Comparison of ENCODE assay signal across 9 mouse cellular contexts in genomic region chr2:167774806-167775179, GRCm38 (mm10).
DNase-seq lines count a peak whose midpoint lies in the region; ATAC-seq and TF ChIP-seq lines count a peak whose summit lies in the region.
"Had no signal": no experiment of that assay in that cellular context is flagged by ENCODE, and none has a peak within 500 bp of the region (broad histone marks: within the 10 kb centered on the region; RNA-seq: fewer than 3 reads in every experiment).

No protein-coding gene starts in this region.

- intact Hi-C loops in heart, postnatal 36 days (cut with DNase I): loop anchor here (5.0 kb wide), 1 partner anchor 118 kb away; no protein-coding TSS in a partner anchor

- peaks cover 15% of the 10 kb centered on the region for H3K4me1 ChIP-seq in heart, embryonic 16.5 days (ENCODE audit: control insufficient read depth, insufficient read depth, low read length)
- peaks cover 5 to 24% of the 10 kb centered on the region in 2 experiments; a peak in 2 of 4 replicates for H3K4me1 ChIP-seq in ES-E14 (ENCODE audit: control insufficient read depth in 2 of 2, insufficient read depth in 2 of 2, low read length in 2 of 2, poor library complexity in 1 of 2)
- peaks cover 15% of the 10 kb centered on the region for H3K4me1 ChIP-seq in liver, embryonic 16.5 days (ENCODE audit: control insufficient read depth, low read depth, low read length)
- H3K4me1 ChIP-seq in midbrain, embryonic 14.5 days (ENCODE audit: control insufficient read depth, insufficient read depth, low read length): peaks cover 9% of the 10 kb centered on the region; the same call in 1 of the 2 replicates

- no peak; the same call in 1 of the 2 replicates for ATAC-seq in heart, embryonic 16.5 days (replicated peaks; ENCODE audit: extremely low read depth, insufficient read depth, low FRiP score)
- 0 out of 2 replicates have a peak, but pooled peaks have one; percentile 3 for ATAC-seq in common myeloid progenitor, adult 5-6 weeks (replicated peaks; ENCODE audit: low read depth, poor library complexity, severe bottlenecking)
- peak; percentile 17; the same call in 1 of the 2 replicates for ATAC-seq in liver, embryonic 16.5 days (ENCODE audit: low read depth)
- ATAC-seq in midbrain, embryonic 14.5 days (ENCODE audit: low FRiP score, low TSS enrichment): no peak

- H3K36me3 ChIP-seq in heart, embryonic 16.5 days (ENCODE audit: control insufficient read depth, insufficient read depth): no peaks in the 10 kb centered on the region
- no peaks in the 10 kb centered on the region for H3K36me3 ChIP-seq in ES-E14 (ENCODE audit: control insufficient read depth, insufficient read depth, low read length, poor library complexity, severe bottlenecking)
- H3K36me3 ChIP-seq in liver, embryonic 16.5 days (ENCODE audit: control insufficient read depth, insufficient read depth): no peaks in the 10 kb centered on the region
- no peaks in the 10 kb centered on the region for H3K36me3 ChIP-seq in midbrain, embryonic 14.5 days (ENCODE audit: control insufficient read depth, insufficient read depth, low read length)
- H3K36me3 ChIP-seq: neural tube, embryonic 12.5 days had no signal

- H3K27me3 ChIP-seq in heart, embryonic 16.5 days (ENCODE audit: control insufficient read depth, insufficient read depth, low read length): no peaks in the 10 kb centered on the region
- no peaks in the 10 kb centered on the region for H3K27me3 ChIP-seq in liver, embryonic 16.5 days (ENCODE audit: control insufficient read depth, insufficient read depth, low read depth, low read length)
- no peaks in the 10 kb centered on the region for H3K27me3 ChIP-seq in midbrain, embryonic 14.5 days (ENCODE audit: control insufficient read depth, insufficient read depth, low read length)
- H3K27me3 ChIP-seq: neural tube, embryonic 12.5 days had no signal

- H3K4me3 ChIP-seq in heart, embryonic 16.5 days (ENCODE audit: low read length): no peak overlapping the region
- peak overlapping the region; percentile 17 to 49; a peak in 1 of 4 replicates for H3K4me3 ChIP-seq in ES-E14 (ENCODE audit: insufficient read depth in 1 of 2, low read depth in 1 of 2, low read length in 2 of 2, poor library complexity in 1 of 2, severe bottlenecking in 1 of 2)
- H3K4me3 ChIP-seq in liver, embryonic 16.5 days (ENCODE audit: low read depth, low read length): no peak overlapping the region
- no peak overlapping the region for H3K4me3 ChIP-seq in midbrain, embryonic 14.5 days (replicated peaks; ENCODE audit: low read depth, low read length)
- H3K4me3 ChIP-seq: neural tube, embryonic 12.5 days had no signal

- H3K9ac ChIP-seq in heart, embryonic 16.5 days (ENCODE audit: low read length): no peak overlapping the region
- no peak overlapping the region for H3K9ac ChIP-seq in ES-E14 (ENCODE audit: insufficient read depth, low read depth, low read length, poor library complexity, severe bottlenecking)
- no peak overlapping the region for H3K9ac ChIP-seq in liver, embryonic 16.5 days (ENCODE audit: low read depth, low read length)
- H3K9ac ChIP-seq in midbrain, embryonic 14.5 days (replicated peaks; ENCODE audit: low read length): no peak overlapping the region
- H3K9ac ChIP-seq: neural tube, embryonic 12.5 days had no signal

- in situ Hi-C loops in ES-E14 (cut with MboI; ENCODE audit: low sequenced_read_pairs in 2 of 2, unreplicated experiment in 2 of 2): no loop called here

- no peak for DNase-seq in heart, postnatal 36 days
- no peak for DNase-seq in ES-E14 (ENCODE audit: low read depth, low spot score)
- DNase-seq in midbrain, embryonic 14.5 days: no peak
- no peak for DNase-seq in layer of hippocampus, adult 9-10 months (ENCODE audit: low spot score)
- DNase-seq in spleen, adult 12 weeks (ENCODE audit: low spot score): no peak

- H3K9me3 ChIP-seq in heart, embryonic 16.5 days (replicated peaks; ENCODE audit: control insufficient read depth, low read length): no peaks in the 10 kb centered on the region
- no peaks in the 10 kb centered on the region for H3K9me3 ChIP-seq in ES-E14 (ENCODE audit: control insufficient read depth, insufficient read depth, low read depth, low read length)
- H3K9me3 ChIP-seq in liver, embryonic 16.5 days (replicated peaks; ENCODE audit: control insufficient read depth, low read length): no peaks in the 10 kb centered on the region
- H3K9me3 ChIP-seq in midbrain, embryonic 14.5 days (ENCODE audit: control insufficient read depth, low read length): no peaks in the 10 kb centered on the region
- H3K9me3 ChIP-seq: neural tube, embryonic 12.5 days had no signal

- 34% methylated on average over 10 of the region's 10 CpGs for WGBS in heart, embryonic 16.5 days
- 23% methylated on average over 10 of the region's 10 CpGs for WGBS in liver, embryonic 16.5 days (ENCODE audit: insufficient replicate concordance)
- WGBS in midbrain, embryonic 14.5 days: 23% methylated on average over 10 of the region's 10 CpGs

- H3K4me2 ChIP-seq in heart, embryonic 16.5 days (ENCODE audit: low read depth, low read length): peak overlapping the region; percentile 12; the same call in 1 of the 2 replicates
- H3K4me2 ChIP-seq in liver, embryonic 16.5 days (ENCODE audit: low read depth, low read length): 0 out of 2 replicates have a peak overlapping the region, but pooled peaks have one; percentile 8
- no peak overlapping the region for H3K4me2 ChIP-seq in midbrain, embryonic 14.5 days (ENCODE audit: low read length)
- H3K4me2 ChIP-seq: neural tube, embryonic 12.5 days had no signal

- no peak overlapping the region for H3K27ac ChIP-seq in heart, embryonic 16.5 days (ENCODE audit: low read length)
- no peak overlapping the region for H3K27ac ChIP-seq in ES-E14 (ENCODE audit: insufficient read depth, low read depth, low read length, poor library complexity, severe bottlenecking)
- H3K27ac ChIP-seq in liver, embryonic 16.5 days (ENCODE audit: low read length): peak overlapping the region; percentile 59
- no peak overlapping the region for H3K27ac ChIP-seq in midbrain, embryonic 14.5 days (replicated peaks; ENCODE audit: low read depth, low read length)
- H3K27ac ChIP-seq: neural tube, embryonic 12.5 days had no signal

TF ChIP-seq in ES-E14, 5 proteins besides CTCF, POLR2A, EP300 and RAD21:
- TF ChIP-seq HCFC1 (IDR thresholded peaks at IDR 0.05; ENCODE audit: borderline replicate concordance, insufficient read depth, low read length): no peak
- no peak for TF ChIP-seq ZC3H11A (IDR thresholded peaks at IDR 0.05; ENCODE audit: borderline replicate concordance, low read depth, low read length)

Comparison
In these comparisons a context has a peak if more than half of its experiments do, and no peak if none do; other contexts are left out.
1. ATAC-seq: peak in common myeloid progenitor, adult 5-6 weeks (single experiment) and liver, embryonic 16.5 days (single experiment); none in heart, embryonic 16.5 days (single experiment) and midbrain, embryonic 14.5 days (single experiment).
2. H3K4me3 ChIP-seq: peak in ES-E14 (2 of 2); none in heart, embryonic 16.5 days (single experiment), liver, embryonic 16.5 days (single experiment) and midbrain, embryonic 14.5 days (single experiment).